Mouse (Mus musculus) c-Kit-positive CD71-positive TER-119-negative erythroid progenitor cells, embryonic 14.5 days (primary cell): ENCODE data around the gene Trim38.
A peak's percentile ranks its signal among the peaks of the same experiment; 100 is the strongest.

Source experiments
- DNase-seq: peaks from one replicate; pipeline ENCODE4 v3.0.0-alpha.2; 2013; ENCODE audit warnings: low read depth

Trim38 gene

GRCm38 (mm10) chr13:23761871-23762821 lies 7.6 kb upstream of the Trim38 start, which contains the start of gene Hist1h3a:
Gene Hist1h3a, minus strand, starts transcription at chr13:23762386.
- DNase-seq, result peak; percentile 84

GRCm38 (mm10) chr13:23763242-23763585 lies 6.5 kb upstream of the Trim38 start:
- DNase-seq, result no peak

GRCm38 (mm10) chr13:23763586-23764323 lies 6.0 kb upstream of the Trim38 start, which contains the start of gene Hist1h1a:
Gene Hist1h1a, plus strand, starts transcription at chr13:23763666.
- peak; percentile 86 for DNase-seq

GRCm38 (mm10) chr13:23764324-23765171 lies 5.2 kb upstream of the Trim38 start:
- DNase-seq, result no peak

GRCm38 (mm10) chr13:23765172-23765513 lies 4.6 kb upstream of the Trim38 start:
- DNase-seq, result no peak

- DNase-seq, result no peak
These were observed 2.9 kb upstream of the Trim38 start for GRCm38 (mm10) chr13:23766772-23767171.

GRCm38 (mm10) chr13:23768834-23769397 lies 797 bp upstream of the Trim38 start:
- no peak for DNase-seq

GRCm38 (mm10) chr13:23772561-23773313 lies 3.0 kb downstream of the Trim38 start:
- DNase-seq, result no peak

- no peak for DNase-seq
These were observed 8.6 kb downstream of the Trim38 start for GRCm38 (mm10) chr13:23778339-23778738.

GRCm38 (mm10) chr13:23779025-23779424 lies 9.3 kb downstream of the Trim38 start:
- no peak for DNase-seq

- peak; percentile 53 for DNase-seq
These were observed 22.8 kb downstream of the Trim38 start for GRCm38 (mm10) chr13:23792520-23792919.

- no peak for DNase-seq
These were observed 29.7 kb downstream of the Trim38 start for GRCm38 (mm10) chr13:23799405-23799804.

GRCm38 (mm10) chr13:23804532-23804931 lies 34.8 kb downstream of the Trim38 start:
- DNase-seq, result no peak

- no peak for DNase-seq
These were observed 36.8 kb downstream of the Trim38 start, which contains the start of gene Slc17a2 for GRCm38 (mm10) chr13:23806422-23807052. Gene Slc17a2, plus strand, starts transcription at chr13:23806993.

GRCm38 (mm10) chr13:23816148-23816547 lies 46.4 kb downstream of the Trim38 start:
- DNase-seq, result no peak

GRCm38 (mm10) chr13:23820179-23820940 lies 50.6 kb downstream of the Trim38 start:
- DNase-seq, result no peak

- DNase-seq, result no peak
These were observed 52.5 kb downstream of the Trim38 start for GRCm38 (mm10) chr13:23822213-23822612.

- DNase-seq, result no peak
These were observed 56.9 kb downstream of the Trim38 start for GRCm38 (mm10) chr13:23826606-23827005.

GRCm38 (mm10) chr13:23833053-23833452 lies 63.3 kb downstream of the Trim38 start:
- peak; percentile 10 for DNase-seq

- DNase-seq, result no peak
These were observed 65.1 kb downstream of the Trim38 start for GRCm38 (mm10) chr13:23834836-23835235.
